Mouse (Mus musculus): ENCODE measurements at regions not wholly inside any gene's neighbourhood (a gene's known extent, or its start where the extent isn't known, plus 50 kb on each side); places are given as distances from the start of the nearest gene placed in this dataset.

DNA sequence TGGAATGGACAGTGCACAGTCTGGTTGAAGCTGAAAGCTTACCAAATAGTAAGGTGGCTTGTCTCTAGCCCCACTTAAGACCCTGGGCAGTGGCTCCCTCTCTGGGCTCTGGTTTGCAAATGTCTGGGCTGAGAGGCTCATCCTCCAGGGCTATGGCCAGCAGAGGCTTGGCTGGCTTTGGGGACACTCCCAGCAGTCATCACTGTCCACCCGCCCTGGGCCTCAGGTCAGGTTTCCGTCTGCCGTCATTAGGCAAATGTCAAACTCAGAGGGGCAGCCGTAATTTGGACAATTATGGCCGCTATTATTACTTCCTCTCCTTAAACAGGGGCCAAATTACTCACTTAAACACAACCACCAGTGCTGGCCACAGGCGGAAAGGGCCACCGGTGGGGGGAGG is 83.5 kb downstream of the Barx1 start:
- H3K27me3 ChIP-seq (ENCODE audit: control insufficient read depth, insufficient read depth, low read length): no peaks in the 10 kb centered on the region
- H3K9me3 ChIP-seq (ENCODE audit: control insufficient read depth, low read depth, low read length): no peaks in the 10 kb centered on the region
- 43% methylated on average over 7 of the region's 7 CpGs for WGBS
- H3K27ac ChIP-seq (ENCODE audit: low read length): no peak overlapping the region
- H3K4me2 ChIP-seq (replicated peaks; ENCODE audit: low read depth, low read length): no peak overlapping the region
- H3K36me3 ChIP-seq (ENCODE audit: control insufficient read depth, insufficient read depth, low read length): no peaks in the 10 kb centered on the region
- no peaks in the 10 kb centered on the region for H3K4me1 ChIP-seq (ENCODE audit: control insufficient read depth, insufficient read depth, low read length)
- no peak overlapping the region for H3K9ac ChIP-seq (replicated peaks; ENCODE audit: low read depth, low read length)
- H3K4me3 ChIP-seq (ENCODE audit: low read depth, low read length): no peak overlapping the region
- no peak for ATAC-seq (ENCODE audit: insufficient number of reproducible peaks, insufficient read depth, low FRiP score, low read depth)
